Mouse (Mus musculus) cerebellum, postnatal 4 days (tissue): ENCODE measurements around the gene Oprm1.
A peak's percentile ranks its signal among the peaks of the same experiment; 100 is the strongest.
"Not testable (repeated sequence)": the region's sequence is repeated elsewhere in the genome, so short reads cannot be mapped to it uniquely, and the experiment has no call there.

ENCODE experiments used
- DNase-seq, 2 experiments: peaks; one replicate each; pipeline ENCODE4 v3.0.0; 2022; ENCODE audit warnings: low spot score in 2 of 2, mixed read lengths in 1 of 2

Oprm1 gene

DNA sequence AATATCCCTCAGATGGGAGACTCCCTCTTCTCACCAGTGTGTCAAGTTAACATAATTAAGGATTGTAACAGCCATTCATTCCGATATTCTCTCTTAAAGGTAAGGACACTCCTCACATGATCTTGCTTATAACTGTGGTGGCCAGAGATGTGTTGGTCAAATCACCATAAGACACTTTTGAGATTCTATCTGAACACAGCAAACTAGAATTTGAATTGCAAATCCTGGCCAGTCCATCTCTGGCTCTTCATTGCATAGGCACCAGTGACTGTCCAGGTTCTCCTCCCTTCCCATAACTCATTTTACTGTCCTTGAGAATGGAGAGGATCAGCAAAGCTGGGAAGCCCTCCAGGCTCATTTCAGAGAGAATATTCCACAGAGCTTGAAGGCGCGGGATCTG is at the start of gene Oprm1:
TSS of gene Oprm1 (plus strand) at position 301 of the 400 bp plus-strand sequence.
- no peak for DNase-seq

- no peak for DNase-seq
Measured at GRCm38 (mm10) chr10:6717181-6717948, 40.9 kb upstream of the Oprm1 start.

DNA sequence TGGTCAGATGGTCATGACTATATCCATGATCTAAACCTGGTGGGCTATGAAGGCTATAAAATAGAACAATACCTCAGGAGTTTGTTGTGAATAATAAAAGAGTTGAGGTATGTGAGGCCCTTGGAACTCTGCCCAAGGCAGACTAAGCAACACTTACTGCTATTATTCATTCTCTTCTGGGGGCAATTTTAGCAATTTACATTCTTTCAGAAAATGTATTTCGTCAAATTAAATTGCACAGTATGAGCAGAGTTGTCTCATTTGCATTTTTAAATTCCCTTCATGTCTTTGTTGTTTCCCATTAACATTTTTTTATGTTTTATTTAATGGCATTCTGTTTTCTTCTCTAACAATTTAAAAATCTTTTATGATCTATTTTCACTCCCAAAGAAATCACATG is 34.5 kb upstream of the Oprm1 start:
- no peak for DNase-seq

DNA sequence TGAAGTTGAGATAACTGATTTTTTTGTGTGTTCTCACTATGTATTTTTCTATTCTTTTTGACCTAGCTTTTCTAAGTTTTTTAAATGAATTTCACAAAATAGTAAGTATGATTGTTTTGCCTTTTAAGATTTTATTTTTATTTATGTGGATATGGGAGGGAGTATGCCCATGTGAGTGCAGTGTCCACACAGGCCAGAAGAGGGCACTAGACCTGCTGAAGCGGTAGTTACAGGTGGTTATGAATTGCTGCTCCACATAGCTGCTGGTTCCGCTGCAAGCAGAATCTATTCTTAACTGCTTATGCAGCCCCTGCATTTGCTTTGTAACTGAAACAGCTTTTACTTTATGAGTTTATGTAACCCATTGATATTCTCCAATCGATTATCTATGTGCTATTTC is 29.8 kb upstream of the Oprm1 start:
- no peak for DNase-seq

GRCm38 (mm10) chr10:6753375-6753774 is 4.9 kb upstream of the Oprm1 start:
- no peak for DNase-seq

GRCm38 (mm10) chr10:6761287-6761811 is 3.0 kb downstream of the Oprm1 start, which contains the start of gene Gm10945:
Gene Gm10945 (minus strand): TSS chr10:6761761.
- no peak for DNase-seq

DNA sequence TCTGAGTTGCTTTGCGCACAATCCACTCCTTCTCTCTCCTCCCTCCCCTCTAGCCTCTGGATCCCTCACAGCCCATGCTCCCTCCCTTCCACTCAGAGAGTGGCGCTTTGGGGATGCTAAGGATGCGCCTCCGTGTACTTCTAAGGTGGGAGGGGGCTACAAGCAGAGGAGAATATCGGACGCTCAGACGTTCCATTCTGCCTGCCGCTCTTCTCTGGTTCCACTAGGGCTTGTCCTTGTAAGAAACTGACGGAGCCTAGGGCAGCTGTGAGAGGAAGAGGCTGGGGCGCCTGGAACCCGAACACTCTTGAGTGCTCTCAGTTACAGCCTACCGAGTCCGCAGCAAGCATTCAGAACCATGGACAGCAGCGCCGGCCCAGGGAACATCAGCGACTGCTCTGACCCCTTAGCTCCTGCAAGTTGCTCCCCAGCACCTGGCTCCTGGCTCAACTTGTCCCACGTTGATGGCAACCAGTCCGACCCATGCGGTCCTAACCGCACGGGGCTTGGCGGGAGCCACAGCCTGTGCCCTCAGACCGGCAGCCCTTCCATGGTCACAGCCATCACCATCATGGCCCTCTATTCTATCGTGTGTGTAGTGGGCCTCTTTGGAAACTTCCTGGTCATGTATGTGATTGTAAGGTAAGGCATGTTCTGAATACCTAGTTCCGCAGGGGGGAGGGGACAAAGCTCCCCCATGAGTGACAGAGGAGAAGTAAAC is 30.4 kb downstream of the Oprm1 start:
- DNase-seq, result peak; percentile 19 to 20

GRCm38 (mm10) chr10:6790226-6790625 is 31.9 kb downstream of the Oprm1 start:
- no peak for DNase-seq

- DNase-seq, result no peak
Measured at GRCm38 (mm10) chr10:6820626-6821025, 62.3 kb downstream of the Oprm1 start.

GRCm38 (mm10) chr10:6842225-6842624 is 83.9 kb downstream of the Oprm1 start:
- no peak for DNase-seq

GRCm38 (mm10) chr10:6846283-6846682 is 88.0 kb downstream of the Oprm1 start:
- DNase-seq, result no peak

- no peak for DNase-seq
Measured at GRCm38 (mm10) chr10:6848162-6848754, 90.0 kb downstream of the Oprm1 start.

DNA sequence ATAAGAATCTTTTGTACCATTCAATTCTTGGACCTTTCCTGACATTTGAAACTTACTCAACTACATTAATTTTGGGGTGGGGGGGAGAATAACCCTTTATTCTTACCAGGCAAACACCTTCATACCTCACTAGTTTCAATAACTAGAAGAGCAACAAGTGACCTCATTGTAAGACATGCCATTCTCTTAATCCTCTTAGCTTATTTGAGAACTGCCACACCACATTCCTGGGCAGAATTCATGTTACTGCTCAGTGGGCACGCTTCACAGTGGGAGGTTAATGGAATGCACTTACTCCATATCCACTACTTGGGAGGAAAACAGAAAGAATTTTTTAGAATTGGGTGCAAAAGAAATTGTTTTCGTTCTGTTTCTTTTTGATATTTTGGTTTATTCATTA is 90.5 kb downstream of the Oprm1 start:
- DNase-seq, result no peak

- DNase-seq, result no peak
Measured at GRCm38 (mm10) chr10:6855812-6856211, 97.5 kb downstream of the Oprm1 start.

DNA sequence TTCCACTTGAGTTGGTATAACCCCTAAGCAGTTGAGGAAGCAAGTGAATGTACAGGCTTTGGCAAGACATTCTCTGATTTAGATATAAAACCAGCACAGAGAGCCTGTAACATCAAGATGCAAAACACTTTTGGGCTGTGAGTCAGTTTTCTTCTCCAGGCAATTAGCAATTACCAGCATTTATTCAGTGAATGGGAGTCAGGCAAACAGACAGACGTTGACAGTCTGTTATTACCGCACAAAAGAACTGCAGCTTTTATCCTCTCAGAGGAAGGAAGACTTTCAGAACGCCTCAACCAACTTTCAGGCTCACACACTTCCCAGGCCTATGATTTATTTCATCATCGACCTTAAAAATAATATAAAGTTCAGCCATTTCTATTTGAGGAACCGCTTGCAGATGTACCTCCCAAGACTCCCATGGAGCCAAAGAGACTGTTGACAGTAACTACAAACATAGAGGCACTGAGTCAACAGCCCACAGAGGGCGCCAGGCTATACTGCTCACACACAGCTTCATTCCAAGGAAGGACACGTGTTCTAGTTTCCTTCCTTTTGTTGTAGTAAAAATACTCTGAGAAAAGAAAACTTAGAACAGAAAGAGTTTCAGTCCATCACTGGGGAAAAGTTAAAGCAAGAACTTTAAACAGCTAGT is 113.2 kb downstream of the Oprm1 start:
- DNase-seq, result no peak

DNA sequence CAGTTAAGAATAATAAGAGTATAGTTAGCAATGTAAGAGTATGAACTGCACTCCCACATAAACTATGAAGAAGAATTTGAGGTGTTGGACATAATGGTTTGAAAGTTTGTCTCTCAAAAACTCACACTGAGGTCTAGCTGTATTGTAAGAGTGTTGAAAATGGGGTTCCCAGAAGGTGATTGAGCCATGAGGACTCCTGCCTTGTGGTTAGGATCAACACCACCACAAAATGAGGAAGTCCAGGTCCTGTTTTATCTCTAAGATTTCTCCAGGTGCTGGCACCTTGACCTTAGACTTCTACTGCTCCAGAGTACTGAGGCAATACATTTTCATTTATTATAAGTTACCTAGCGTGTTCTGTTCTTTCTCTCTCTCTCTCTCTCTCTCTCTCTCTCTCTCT is 115.6 kb downstream of the Oprm1 start:
- no peak for DNase-seq

- DNase-seq, result no peak
Measured at GRCm38 (mm10) chr10:6878276-6878881, 120.1 kb downstream of the Oprm1 start.

DNA sequence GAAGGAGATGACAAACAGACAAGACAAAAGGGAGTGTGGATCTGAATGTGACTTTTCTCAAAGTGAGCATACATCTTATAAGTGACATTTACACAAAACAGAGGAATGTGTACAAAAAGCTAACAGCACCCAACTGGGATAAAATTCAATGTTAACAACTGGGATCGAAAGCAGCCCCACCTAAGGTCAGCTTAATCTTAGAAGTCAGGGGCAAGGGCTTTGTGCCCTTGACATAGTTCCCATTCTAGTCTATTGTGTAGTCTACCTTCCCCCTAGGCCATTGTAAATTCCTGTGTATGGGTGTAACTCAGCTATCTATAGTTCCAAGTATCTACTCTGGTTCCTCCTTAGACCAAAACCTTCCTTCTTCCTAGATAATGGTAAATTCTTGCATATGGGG is 123.7 kb downstream of the Oprm1 start:
- DNase-seq, result not testable (repeated sequence)

DNA sequence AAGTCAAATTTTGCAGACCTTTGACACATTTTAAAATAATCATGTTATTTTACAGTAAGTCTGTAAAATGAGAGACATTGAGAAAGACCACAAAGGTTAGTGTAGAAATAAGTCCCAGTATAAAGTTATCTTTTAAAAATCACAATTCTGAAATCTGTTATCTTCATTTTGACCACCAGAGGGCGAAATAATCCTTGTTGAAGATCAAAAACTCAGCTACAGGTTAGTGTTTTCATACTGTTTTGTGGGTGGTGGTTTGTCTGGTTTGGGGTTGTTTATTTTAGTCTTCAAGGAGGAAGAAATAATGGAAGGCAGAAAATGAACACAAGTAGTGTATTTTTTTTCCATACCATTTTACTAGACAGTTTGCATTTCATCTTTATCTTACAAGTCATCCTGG is 127.2 kb downstream of the Oprm1 start:
- DNase-seq, result no peak

DNA sequence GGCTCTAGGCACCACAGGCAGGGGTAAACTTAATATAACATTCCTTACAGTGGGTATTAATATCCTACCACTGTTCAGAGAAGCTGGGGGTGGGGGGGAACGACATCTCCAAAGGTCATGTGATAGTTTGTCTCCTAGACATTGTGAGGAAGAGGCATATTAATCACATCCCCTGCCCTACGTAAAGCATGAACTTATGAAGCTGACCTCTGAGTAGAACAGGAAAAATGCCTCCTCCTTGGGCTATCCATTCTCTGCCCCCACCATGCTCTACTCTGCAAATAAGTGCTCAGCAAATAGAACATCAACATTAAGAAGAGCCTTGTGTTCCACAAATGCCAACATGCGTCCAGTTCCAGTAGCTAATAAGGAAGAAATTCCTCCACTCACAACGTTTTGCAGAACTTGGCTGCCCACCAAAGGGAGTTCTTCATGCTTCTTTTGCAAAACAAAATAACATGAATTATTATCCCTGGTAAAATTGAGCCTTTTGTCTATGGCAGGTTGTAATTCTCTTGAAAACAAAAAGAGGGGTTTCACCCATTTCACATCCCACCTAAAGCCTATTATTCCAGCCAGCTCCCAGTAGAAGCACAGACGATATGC is 131.4 kb downstream of the Oprm1 start:
- DNase-seq, result no peak

DNA sequence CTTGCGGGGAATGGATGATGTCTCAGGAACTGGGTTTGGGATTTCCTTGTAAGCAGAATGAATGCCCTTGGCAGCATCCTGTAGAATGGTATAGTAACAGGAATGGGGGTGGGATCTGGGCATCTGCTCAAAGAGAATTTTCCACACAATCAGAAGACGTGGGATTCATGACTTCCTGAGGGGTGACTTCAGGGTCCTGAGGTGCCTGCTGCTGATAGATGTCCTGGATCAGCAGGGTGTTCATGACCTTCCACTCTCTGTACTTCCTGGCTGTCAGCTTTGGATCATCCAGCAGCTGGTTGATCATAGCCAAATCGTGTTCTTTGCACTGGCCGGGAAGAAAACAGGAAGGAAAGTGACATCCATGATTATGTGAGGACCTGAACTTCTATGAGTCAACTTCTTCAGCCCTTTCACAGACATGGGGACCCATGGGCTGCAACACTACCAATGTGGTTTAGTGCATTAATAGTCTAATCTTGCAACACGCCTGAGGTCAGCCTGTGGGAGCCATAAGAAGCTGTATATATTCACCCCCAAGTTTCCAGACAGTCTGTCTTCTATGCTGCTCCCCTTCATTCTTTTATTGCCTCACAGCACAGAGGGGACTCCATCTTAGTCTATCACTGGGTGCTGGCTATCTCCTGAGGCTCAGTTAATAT is 132.2 kb downstream of the Oprm1 start:
- DNase-seq, result no peak
